Mouse (Mus musculus): ENCODE measurements around the gene Ptprm. TPM values are rescaled to one million over a fixed set of nuclear protein-coding genes. Genes with fewer than 3 reads are reported as not detected.

Ptprm gene
- polyA plus RNA-seq, 1 experiment, result 4.6 TPM

DNA sequence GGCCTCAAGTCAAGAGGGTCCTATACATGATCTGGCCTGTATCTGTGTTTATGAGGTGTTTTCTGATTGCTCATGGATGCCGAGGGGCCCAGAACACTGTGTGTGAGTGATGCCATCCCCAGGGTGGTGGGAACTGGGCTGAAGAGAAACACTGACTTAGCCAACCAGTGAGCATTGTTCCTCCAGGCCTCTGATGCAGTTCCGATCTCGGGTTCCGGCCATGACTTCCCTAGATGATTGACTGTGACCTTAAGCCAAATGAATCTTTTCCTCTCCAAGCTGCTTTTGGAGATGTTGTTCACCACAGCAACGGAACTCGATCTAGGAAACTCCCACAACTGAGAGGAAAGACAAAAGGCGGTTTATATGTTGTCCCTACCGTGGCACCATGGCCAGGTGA, 9.1 kb downstream of the Ptprm start:
- H3K27me3 ChIP-seq (ENCODE audit: control insufficient read depth, insufficient read depth, low read length), result no peaks in the 10 kb centered on the region
- no peaks in the 10 kb centered on the region for H3K36me3 ChIP-seq (ENCODE audit: control insufficient read depth, insufficient read depth, low read length)
- no peak overlapping the region for H3K27ac ChIP-seq (ENCODE audit: control insufficient read depth, insufficient read depth, low read depth, low read length)
- TF ChIP-seq CTCF (IDR thresholded peaks at IDR 0.05; ENCODE audit: control insufficient read depth, insufficient read depth, insufficient replicate concordance, low read depth, low read length), result no peak
- TF ChIP-seq POLR2A (IDR thresholded peaks at IDR 0.05; ENCODE audit: control insufficient read depth, low read depth, low read length), result no peak
- H3K4me3 ChIP-seq (ENCODE audit: control insufficient read depth, low read depth, low read length), result no peak overlapping the region
- no peaks in the 10 kb centered on the region for H3K4me1 ChIP-seq (ENCODE audit: control insufficient read depth, insufficient read depth, low read length)

DNA sequence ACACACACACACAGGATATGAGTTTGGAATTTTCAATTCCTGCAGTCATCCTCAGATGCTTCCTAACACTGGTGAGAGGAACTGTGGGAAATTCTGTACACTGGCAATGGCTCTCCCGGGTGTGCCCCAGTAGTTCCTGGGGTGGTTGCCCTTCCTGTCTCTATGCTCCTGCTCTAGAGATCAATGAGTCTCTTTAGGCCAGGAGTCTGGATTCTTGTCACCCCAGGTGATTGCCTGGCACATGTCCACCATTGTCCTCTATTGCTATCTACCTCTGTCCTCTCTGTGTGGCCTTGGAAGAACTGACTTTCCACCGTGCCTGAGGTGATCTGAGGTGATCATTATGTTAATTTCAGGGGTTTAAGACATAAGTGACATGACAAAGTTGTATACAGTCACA, 10.8 kb downstream of the Ptprm start:
- Histone ChIP-seq H3K36me3 (ENCODE audit: control insufficient read depth, insufficient read depth, low read length) (no peaks in the 10 kb centered on the region), H3K27me3 (ENCODE audit: control insufficient read depth, insufficient read depth, low read length) (no peaks in the 10 kb centered on the region), H3K4me3 (ENCODE audit: control insufficient read depth, low read depth, low read length) (no peak overlapping the region), H3K27ac (ENCODE audit: control insufficient read depth, insufficient read depth, low read depth, low read length) (no peak overlapping the region), H3K4me1 (ENCODE audit: control insufficient read depth, insufficient read depth, low read length) (no peaks in the 10 kb centered on the region)
- TF ChIP-seq POLR2A (IDR thresholded peaks at IDR 0.05; ENCODE audit: control insufficient read depth, low read depth, low read length) (no peak), CTCF (IDR thresholded peaks at IDR 0.05; ENCODE audit: control insufficient read depth, insufficient read depth, insufficient replicate concordance, low read depth, low read length) (no peak)

DNA sequence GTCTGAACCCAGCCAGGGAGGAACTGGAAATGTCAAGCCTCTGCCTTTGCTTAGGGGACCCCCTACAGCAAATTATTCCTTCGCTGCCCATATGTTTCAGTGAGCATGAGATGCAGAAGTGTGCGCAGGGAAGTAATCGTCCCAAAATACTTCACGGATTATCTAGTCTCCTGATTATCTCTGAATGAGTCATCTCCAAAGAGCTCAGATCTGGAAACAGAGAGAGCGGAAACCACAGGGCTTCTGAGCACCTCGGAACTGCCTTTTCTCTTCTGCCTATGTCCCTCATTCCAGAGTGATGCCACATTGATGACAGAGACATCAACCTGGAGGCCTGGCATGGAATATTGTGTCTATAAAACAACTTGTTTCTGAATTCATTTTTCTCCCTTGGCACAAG, 11.3 kb downstream of the Ptprm start:
- H3K27me3 ChIP-seq (ENCODE audit: control insufficient read depth, insufficient read depth, low read length), result no peaks in the 10 kb centered on the region
- H3K4me1 ChIP-seq (ENCODE audit: control insufficient read depth, insufficient read depth, low read length), result no peaks in the 10 kb centered on the region
- H3K36me3 ChIP-seq (ENCODE audit: control insufficient read depth, insufficient read depth, low read length), result no peaks in the 10 kb centered on the region
- TF ChIP-seq POLR2A (IDR thresholded peaks at IDR 0.05; ENCODE audit: control insufficient read depth, low read depth, low read length), result no peak
- no peak for TF ChIP-seq CTCF (IDR thresholded peaks at IDR 0.05; ENCODE audit: control insufficient read depth, insufficient read depth, insufficient replicate concordance, low read depth, low read length)
- H3K27ac ChIP-seq (ENCODE audit: control insufficient read depth, insufficient read depth, low read depth, low read length), result no peak overlapping the region
- no peak overlapping the region for H3K4me3 ChIP-seq (ENCODE audit: control insufficient read depth, low read depth, low read length)

DNA sequence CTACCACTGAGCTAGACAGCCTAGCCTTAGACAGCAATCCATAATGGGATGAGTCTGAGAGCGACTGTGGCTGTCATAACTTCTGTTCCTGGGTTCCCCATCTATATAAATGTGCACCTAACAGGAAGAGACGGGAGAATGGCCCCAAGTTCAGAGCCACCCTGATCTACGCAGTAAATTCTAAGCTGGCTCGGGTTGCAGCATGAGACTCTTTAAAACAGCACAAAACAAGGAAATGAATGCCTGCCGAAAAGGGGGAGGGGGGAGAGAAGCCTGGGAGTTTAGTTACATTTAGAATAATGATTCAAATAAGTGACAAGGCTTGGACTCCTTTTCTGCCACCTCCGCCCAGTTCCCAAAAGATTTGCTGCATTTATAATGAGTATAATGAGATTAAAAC, 13.9 kb downstream of the Ptprm start:
- no peak for TF ChIP-seq CTCF (IDR thresholded peaks at IDR 0.05; ENCODE audit: control insufficient read depth, insufficient read depth, insufficient replicate concordance, low read depth, low read length)
- no peak for TF ChIP-seq POLR2A (IDR thresholded peaks at IDR 0.05; ENCODE audit: control insufficient read depth, low read depth, low read length)
- H3K4me1 ChIP-seq (ENCODE audit: control insufficient read depth, insufficient read depth, low read length), result no peaks in the 10 kb centered on the region
- no peak overlapping the region for H3K27ac ChIP-seq (ENCODE audit: control insufficient read depth, insufficient read depth, low read depth, low read length)
- H3K27me3 ChIP-seq (ENCODE audit: control insufficient read depth, insufficient read depth, low read length), result no peaks in the 10 kb centered on the region
- H3K36me3 ChIP-seq (ENCODE audit: control insufficient read depth, insufficient read depth, low read length), result no peaks in the 10 kb centered on the region
- no peak overlapping the region for H3K4me3 ChIP-seq (ENCODE audit: control insufficient read depth, low read depth, low read length)

DNA sequence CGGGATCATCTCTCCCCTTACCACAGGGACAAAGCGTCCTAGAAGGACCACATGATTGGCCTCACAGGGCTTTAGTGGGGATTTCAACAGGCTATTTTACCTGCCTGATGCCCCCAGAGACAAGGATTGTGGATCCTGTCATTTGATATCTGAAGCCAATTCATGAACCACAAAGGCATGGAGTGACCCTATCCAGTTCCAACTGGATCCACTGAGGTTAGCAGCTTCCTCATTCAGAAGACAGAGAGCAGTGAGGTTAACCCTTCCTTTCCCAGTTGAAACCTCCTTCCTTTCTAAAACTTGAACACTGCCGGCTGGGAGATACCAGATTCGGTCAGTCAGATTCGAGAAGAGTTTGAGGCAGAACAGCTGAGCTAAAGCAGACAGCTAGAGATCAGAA, 14.7 kb downstream of the Ptprm start:
- Histone ChIP-seq H3K27ac (ENCODE audit: control insufficient read depth, insufficient read depth, low read depth, low read length) (no peak overlapping the region), H3K4me1 (ENCODE audit: control insufficient read depth, insufficient read depth, low read length) (no peaks in the 10 kb centered on the region), H3K4me3 (ENCODE audit: control insufficient read depth, low read depth, low read length) (no peak overlapping the region), H3K27me3 (ENCODE audit: control insufficient read depth, insufficient read depth, low read length) (no peaks in the 10 kb centered on the region), H3K36me3 (ENCODE audit: control insufficient read depth, insufficient read depth, low read length) (no peaks in the 10 kb centered on the region)
- TF ChIP-seq POLR2A (IDR thresholded peaks at IDR 0.05; ENCODE audit: control insufficient read depth, low read depth, low read length) (no peak), CTCF (IDR thresholded peaks at IDR 0.05; ENCODE audit: control insufficient read depth, insufficient read depth, insufficient replicate concordance, low read depth, low read length) (no peak)

DNA sequence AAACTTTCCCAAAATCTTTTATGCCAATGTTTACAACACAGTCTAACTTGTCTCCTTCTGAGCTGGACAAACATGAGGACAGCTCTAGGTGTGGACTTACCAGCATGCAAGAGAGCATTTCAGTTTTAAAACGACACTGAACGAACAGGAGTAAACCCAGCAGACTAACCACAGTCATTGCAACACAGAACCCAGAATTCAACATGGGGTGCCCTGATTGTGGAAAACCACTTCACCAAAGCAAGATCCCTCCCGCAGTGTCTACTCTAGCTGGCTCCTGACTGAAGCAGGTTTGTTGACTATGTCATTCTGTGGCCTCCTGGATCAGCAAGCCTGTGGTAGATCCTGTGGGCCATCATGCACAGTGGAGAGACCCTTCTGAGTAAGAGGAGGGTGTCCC, 19.9 kb downstream of the Ptprm start:
- Histone ChIP-seq H3K4me3 (ENCODE audit: control insufficient read depth, low read depth, low read length) (no peak overlapping the region), H3K27ac (ENCODE audit: control insufficient read depth, insufficient read depth, low read depth, low read length) (no peak overlapping the region), H3K36me3 (ENCODE audit: control insufficient read depth, insufficient read depth, low read length) (no peaks in the 10 kb centered on the region), H3K27me3 (ENCODE audit: control insufficient read depth, insufficient read depth, low read length) (no peaks in the 10 kb centered on the region), H3K4me1 (ENCODE audit: control insufficient read depth, insufficient read depth, low read length) (no peaks in the 10 kb centered on the region)
- no peak for TF ChIP-seq POLR2A (IDR thresholded peaks at IDR 0.05; ENCODE audit: control insufficient read depth, low read depth, low read length)
- TF ChIP-seq CTCF (IDR thresholded peaks at IDR 0.05; ENCODE audit: control insufficient read depth, insufficient read depth, insufficient replicate concordance, low read depth, low read length), result no peak

DNA sequence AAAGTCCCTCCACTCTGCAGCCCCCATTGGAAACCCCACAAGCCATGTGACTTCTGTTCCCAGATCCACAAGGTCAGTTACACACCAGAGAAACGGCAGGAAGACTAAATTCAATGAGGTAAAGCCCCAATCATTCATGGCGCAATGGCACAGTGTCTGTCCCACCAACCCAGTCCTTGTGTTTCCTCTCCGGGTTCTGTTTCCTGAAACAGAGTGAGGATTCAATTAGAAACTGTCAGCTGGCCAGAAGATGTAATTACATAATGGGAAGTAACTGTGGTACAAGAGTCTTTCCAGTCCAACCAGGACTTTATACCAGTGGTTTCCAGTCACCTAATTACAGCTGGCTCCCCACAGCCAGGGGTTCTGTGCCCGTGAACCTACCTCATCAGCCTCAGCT, 24.8 kb downstream of the Ptprm start:
- TF ChIP-seq POLR2A (IDR thresholded peaks at IDR 0.05; ENCODE audit: control insufficient read depth, low read depth, low read length) (no peak), CTCF (IDR thresholded peaks at IDR 0.05; ENCODE audit: control insufficient read depth, insufficient read depth, insufficient replicate concordance, low read depth, low read length) (no peak)
- no peak overlapping the region for H3K4me3 ChIP-seq (ENCODE audit: control insufficient read depth, low read depth, low read length)
- H3K36me3 ChIP-seq (ENCODE audit: control insufficient read depth, insufficient read depth, low read length), result no peaks in the 10 kb centered on the region
- no peak overlapping the region for H3K27ac ChIP-seq (ENCODE audit: control insufficient read depth, insufficient read depth, low read depth, low read length)
- H3K4me1 ChIP-seq (ENCODE audit: control insufficient read depth, insufficient read depth, low read length), result no peaks in the 10 kb centered on the region
- H3K27me3 ChIP-seq (ENCODE audit: control insufficient read depth, insufficient read depth, low read length), result no peaks in the 10 kb centered on the region

DNA sequence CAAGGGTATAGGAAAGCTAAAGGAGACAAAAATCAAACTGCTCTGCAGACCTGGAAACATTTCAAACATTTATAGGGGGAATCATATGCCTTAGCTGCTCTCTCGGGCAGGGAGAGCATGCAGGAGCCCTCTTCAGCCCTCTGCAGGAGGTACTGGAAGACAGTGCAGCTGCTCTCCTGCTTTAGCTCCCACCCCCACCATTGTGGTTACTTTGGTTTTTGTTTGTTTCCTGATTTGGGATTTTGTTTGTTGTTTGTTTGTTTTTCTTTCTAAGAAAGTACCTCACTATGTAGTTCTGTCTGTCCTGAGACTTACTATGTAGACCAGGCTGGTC, 29.8 kb downstream of the Ptprm start:
- H3K27me3 ChIP-seq (ENCODE audit: control insufficient read depth, insufficient read depth, low read length), result no peaks in the 10 kb centered on the region
- no peak overlapping the region for H3K27ac ChIP-seq (ENCODE audit: control insufficient read depth, insufficient read depth, low read depth, low read length)
- H3K4me3 ChIP-seq (ENCODE audit: control insufficient read depth, low read depth, low read length), result no peak overlapping the region
- no peak for TF ChIP-seq POLR2A (IDR thresholded peaks at IDR 0.05; ENCODE audit: control insufficient read depth, low read depth, low read length)
- no peak for TF ChIP-seq CTCF (IDR thresholded peaks at IDR 0.05; ENCODE audit: control insufficient read depth, insufficient read depth, insufficient replicate concordance, low read depth, low read length)
- no peaks in the 10 kb centered on the region for H3K36me3 ChIP-seq (ENCODE audit: control insufficient read depth, insufficient read depth, low read length)
- H3K4me1 ChIP-seq (ENCODE audit: control insufficient read depth, insufficient read depth, low read length), result no peaks in the 10 kb centered on the region
